Mouse (Mus musculus) thymus, adult 2 months (tissue): ENCODE measurements around the gene Ppm1h.

Experiments
- CTCF ChIP-seq: fragments of 200-500 bp; IDR thresholded peaks from 2 replicates; pipeline ENCODE4 v1.5.1; 2012; ENCODE audit warnings: mild to moderate bottlenecking, control low read depth, low read length, moderate library complexity, borderline replicate concordance; ENCODE audit not compliant: control insufficient read depth, poor library complexity, insufficient read depth; ENCODE audit errors: extremely low read depth
- POLR2A ChIP-seq: fragments of 200-500 bp; IDR thresholded peaks from 2 replicates; pipeline ENCODE4 v1.6.1; 2012; ENCODE audit warnings: mild to moderate bottlenecking, low read length, control low read depth, moderate library complexity; ENCODE audit not compliant: control insufficient read depth, poor library complexity, insufficient read depth; ENCODE audit errors: extremely low read depth

DNA sequence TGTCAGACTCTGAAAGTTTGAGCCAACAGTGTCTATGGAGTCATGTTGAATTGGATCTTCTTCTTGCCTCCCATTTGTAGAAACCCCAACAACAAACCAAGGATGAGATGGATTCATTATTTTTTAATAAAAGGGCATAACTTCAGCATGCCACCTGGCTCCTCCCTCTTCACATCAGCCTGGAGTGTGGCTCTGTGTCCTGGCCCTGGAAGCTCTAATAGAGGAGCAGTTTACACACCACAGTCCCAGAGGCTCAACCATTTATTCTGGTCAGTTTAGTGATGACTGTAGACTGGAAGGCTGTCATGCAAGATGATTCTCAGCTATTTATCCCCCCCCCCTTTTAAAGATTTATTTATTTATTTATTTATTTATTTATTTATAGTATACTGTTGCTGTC is 294.7 kb downstream of the Ppm1h start:
- TF ChIP-seq CTCF = no peak
- no peak for TF ChIP-seq POLR2A
